Mouse (Mus musculus) embryonic facial prominence, embryonic 10.5 days (tissue): ENCODE data around the gene Shank1. TPM values are rescaled to one million over a fixed set of nuclear protein-coding genes. Genes with fewer than 3 reads are reported as not detected.

Experiments
- DNase-seq: peaks from one replicate; pipeline ENCODE4 v3.0.0-alpha.2; 2017; ENCODE audit warnings: low spot score
- H3K27ac ChIP-seq: fragments of 300-500 bp; sonication (generic); replicated peaks from 2 replicates; pipeline ENCODE4 v1.5.1; 2016; ENCODE audit warnings: mild to moderate bottlenecking
- H3K27me3 ChIP-seq: fragments of 300-500 bp; sonication (generic); replicated peaks from 2 replicates; pipeline ENCODE4 v1.6.1; 2016; ENCODE audit warnings: low read depth, mild to moderate bottlenecking; ENCODE audit not compliant: poor library complexity, severe bottlenecking
- H3K36me3 ChIP-seq: fragments of 300-500 bp; sonication (generic); replicated peaks from 2 replicates; pipeline ENCODE4 v1.6.1; 2016; ENCODE audit warnings: mild to moderate bottlenecking, moderate library complexity
- H3K4me1 ChIP-seq: fragments of 300-500 bp; sonication (generic); 2 replicates; pipeline ENCODE4 v1.6.1; 2016
- H3K4me3 ChIP-seq: fragments of 300-500 bp; sonication (generic); 2 replicates; pipeline ENCODE4 v1.5.1; 2016; ENCODE audit warnings: mild to moderate bottlenecking, moderate library complexity
- H3K9me3 ChIP-seq: fragments of 300-500 bp; sonication (generic); 2 replicates; pipeline ENCODE4 v1.6.1; 2016; ENCODE audit warnings: mild to moderate bottlenecking
- WGBS: fragments of 180-500 bp; shearing (Covaris S2); methylation state at CpG from one replicate; pipeline ENCODE4 v1.1.7; 2016; 5-methylcytosine and 5-hydroxymethylcytosine counted together
- polyA plus RNA-seq: library from polyadenylated mRNA; unstranded; fragments of >200 nt; fragmentation: Nextera tagmentation; extraction: Ambion mirVana; gene quantifications from 2 replicates; pipeline ENCODE4 v1.2.1, GENCODE M21; 2016

The Shank1 gene
- 0.80 and 0.97 TPM in 2 replicates for polyA plus RNA-seq

- peak; percentile 42 for DNase-seq
- peaks cover 80% of the 10 kb centered on the region for H3K27me3 ChIP-seq
- WGBS: 13% methylated on average over 19 of the region's 22 CpGs
- peaks cover 5% of the 10 kb centered on the region; the same call in 1 of the 2 replicates for H3K36me3 ChIP-seq
- peaks cover 48% of the 10 kb centered on the region for H3K4me1 ChIP-seq
- peak within 1 kb of the TSS; percentile 64 for H3K4me3 ChIP-seq
- no peaks in the 10 kb centered on the region for H3K9me3 ChIP-seq
- peak within 1 kb of the TSS; percentile 79 for H3K27ac ChIP-seq
Measured at GRCm38 (mm10) chr7:44309475-44310284, at the start of gene Shank1. TSS of gene Shank1 (plus strand) at chr7:44310253.

GRCm38 (mm10) chr7:44260410-44260809, 49.6 kb upstream of the Shank1 start:
- no peak for DNase-seq
- peaks cover 44% of the 10 kb centered on the region for H3K27me3 ChIP-seq
- peaks cover 7% of the 10 kb centered on the region for H3K4me1 ChIP-seq
- H3K4me3 ChIP-seq: no peak overlapping the region
- 78% methylated on average over 6 of the region's 6 CpGs for WGBS
- H3K9me3 ChIP-seq: no peaks in the 10 kb centered on the region
- H3K27ac ChIP-seq: no peak overlapping the region
- no peaks in the 10 kb centered on the region for H3K36me3 ChIP-seq

- Histone ChIP-seq H3K4me1 (peaks cover 7% of the 10 kb centered on the region), H3K4me3 (no peak within 1 kb of the TSS), H3K36me3 (no peaks in the 10 kb centered on the region), H3K27me3 (peaks cover 44% of the 10 kb centered on the region), H3K9me3 (no peaks in the 10 kb centered on the region), H3K27ac (no peak within 1 kb of the TSS)
- no peak for DNase-seq
- 54% methylated on average over 5 of the region's 5 CpGs for WGBS
Measured at GRCm38 (mm10) chr7:44261147-44261546, 48.9 kb upstream of the Shank1 start, which contains the start of gene Gm15517. TSS of gene Gm15517 (plus strand) at chr7:44261447.

- no peaks in the 10 kb centered on the region for H3K9me3 ChIP-seq
- no peaks in the 10 kb centered on the region for H3K36me3 ChIP-seq
- peak overlapping the region; percentile 39 for H3K4me3 ChIP-seq
- peak; percentile 93 for DNase-seq
- 2% methylated on average over 34 of the region's 34 CpGs for WGBS
- peaks cover 54% of the 10 kb centered on the region for H3K27me3 ChIP-seq
- no peak overlapping the region for H3K27ac ChIP-seq
- peaks cover 7% of the 10 kb centered on the region for H3K4me1 ChIP-seq
Measured at GRCm38 (mm10) chr7:44262791-44263643, 47.0 kb upstream of the Shank1 start.

- WGBS: 77% methylated on average over 11 of the region's 11 CpGs
- no peaks in the 10 kb centered on the region for H3K9me3 ChIP-seq
- peaks cover 3% of the 10 kb centered on the region for H3K4me1 ChIP-seq
- H3K27me3 ChIP-seq: peaks cover 45% of the 10 kb centered on the region
- no peak overlapping the region for H3K27ac ChIP-seq
- no peak for DNase-seq
- H3K4me3 ChIP-seq: no peak overlapping the region
- no peaks in the 10 kb centered on the region for H3K36me3 ChIP-seq
Measured at GRCm38 (mm10) chr7:44268117-44268516, 41.9 kb upstream of the Shank1 start.

GRCm38 (mm10) chr7:44269397-44269796, 40.7 kb upstream of the Shank1 start:
- Histone ChIP-seq H3K4me3 (no peak overlapping the region), H3K9me3 (no peaks in the 10 kb centered on the region), H3K27ac (no peak overlapping the region), H3K36me3 (no peaks in the 10 kb centered on the region), H3K4me1 (no peaks in the 10 kb centered on the region), H3K27me3 (peaks cover 43% of the 10 kb centered on the region)
- no peak for DNase-seq
- WGBS: 91% methylated on average over 2 of the region's 2 CpGs

- 78% methylated on average over 2 of the region's 2 CpGs for WGBS
Measured at GRCm38 (mm10) chr7:44271309-44271708, 38.7 kb upstream of the Shank1 start.

GRCm38 (mm10) chr7:44272546-44272945, 37.5 kb upstream of the Shank1 start:
- H3K9me3 ChIP-seq: no peaks in the 10 kb centered on the region
- DNase-seq: no peak
- H3K4me1 ChIP-seq: no peaks in the 10 kb centered on the region
- 90% methylated on average over 7 of the region's 7 CpGs for WGBS
- H3K36me3 ChIP-seq: no peaks in the 10 kb centered on the region
- peaks cover 51% of the 10 kb centered on the region for H3K27me3 ChIP-seq
- no peak overlapping the region for H3K4me3 ChIP-seq
- H3K27ac ChIP-seq: no peak overlapping the region

More at GRCm38 (mm10) chr7:44271309-44271708, 38.7 kb upstream of the Shank1 start:
- DNase-seq: no peak
- no peaks in the 10 kb centered on the region for H3K36me3 ChIP-seq
- no peaks in the 10 kb centered on the region for H3K4me1 ChIP-seq
- no peak overlapping the region for H3K27ac ChIP-seq
- H3K27me3 ChIP-seq: peaks cover 55% of the 10 kb centered on the region
- no peak overlapping the region for H3K4me3 ChIP-seq
- H3K9me3 ChIP-seq: no peaks in the 10 kb centered on the region

GRCm38 (mm10) chr7:44273446-44273845, 36.6 kb upstream of the Shank1 start:
- WGBS: 66% methylated on average over 7 of the region's 7 CpGs

GRCm38 (mm10) chr7:44274096-44274495, 36.0 kb upstream of the Shank1 start:
- Histone ChIP-seq H3K4me1 (no peaks in the 10 kb centered on the region), H3K36me3 (no peaks in the 10 kb centered on the region), H3K27me3 (peaks cover 40% of the 10 kb centered on the region), H3K9me3 (no peaks in the 10 kb centered on the region), H3K27ac (no peak overlapping the region), H3K4me3 (no peak overlapping the region)
- DNase-seq: no peak
- WGBS: 37% methylated on average over 11 of the region's 11 CpGs

More at GRCm38 (mm10) chr7:44273446-44273845, 36.6 kb upstream of the Shank1 start:
- Histone ChIP-seq H3K27me3 (peaks cover 42% of the 10 kb centered on the region), H3K4me1 (no peaks in the 10 kb centered on the region), H3K36me3 (no peaks in the 10 kb centered on the region), H3K27ac (no peak overlapping the region), H3K9me3 (no peaks in the 10 kb centered on the region), H3K4me3 (no peak overlapping the region)
- DNase-seq: no peak

- Histone ChIP-seq H3K36me3 (no peaks in the 10 kb centered on the region), H3K4me1 (no peaks in the 10 kb centered on the region), H3K27me3 (peaks cover 40% of the 10 kb centered on the region), H3K9me3 (no peaks in the 10 kb centered on the region), H3K27ac (no peak overlapping the region), H3K4me3 (no peak overlapping the region)
- WGBS: 76% methylated on average over 3 of the region's 3 CpGs
- no peak for DNase-seq
Measured at GRCm38 (mm10) chr7:44275546-44275945, 34.5 kb upstream of the Shank1 start.

- no peaks in the 10 kb centered on the region for H3K9me3 ChIP-seq
- no peaks in the 10 kb centered on the region for H3K4me1 ChIP-seq
- H3K36me3 ChIP-seq: no peaks in the 10 kb centered on the region
- no peak for DNase-seq
- no peak overlapping the region for H3K4me3 ChIP-seq
- H3K27ac ChIP-seq: no peak overlapping the region
- 78% methylated on average over 10 of the region's 10 CpGs for WGBS
- peaks cover 40% of the 10 kb centered on the region for H3K27me3 ChIP-seq
Measured at GRCm38 (mm10) chr7:44276461-44277249, 33.4 kb upstream of the Shank1 start.
